Mouse (Mus musculus): Measurements from ENCODE around the gene Epb42.

DNA sequence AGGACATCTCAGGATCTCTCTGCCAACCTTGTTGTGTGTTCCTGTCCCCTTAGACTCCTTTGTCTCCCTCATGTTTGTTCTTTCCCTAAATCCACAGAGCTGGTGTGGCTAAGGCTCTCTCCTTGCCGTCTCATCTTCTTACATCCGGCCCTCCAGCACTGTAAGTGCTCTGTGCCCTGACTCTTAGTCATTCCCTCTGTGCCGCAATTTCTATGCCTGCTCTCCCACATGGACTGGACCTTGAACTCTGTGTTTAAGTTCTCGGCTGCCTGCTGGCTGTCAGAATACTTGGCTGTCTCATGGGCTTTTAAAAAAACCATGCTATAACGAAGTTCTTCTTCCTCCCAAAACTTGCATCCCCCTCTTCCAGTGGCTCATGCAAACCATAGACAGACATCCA, 14.0 kb downstream of the Epb42 start:
- TF ChIP-seq CTCF (IDR thresholded peaks at IDR 0.05; ENCODE audit: borderline replicate concordance, extremely low read depth, insufficient read depth, insufficient read length): no peak
- TF ChIP-seq POLR2A (IDR thresholded peaks at IDR 0.05; ENCODE audit: borderline replicate concordance, extremely low read depth, insufficient read depth, insufficient read length, poor library complexity, severe bottlenecking): no peak
